Mouse (Mus musculus) R1 (cell line): ENCODE results near the gene Lef1.
A peak's percentile ranks its signal among the peaks of the same experiment; 100 is the strongest.

Experiments
- DNase-seq: peaks from one replicate; pipeline ENCODE4 v3.0.0-alpha.2; 2018; ENCODE audit warnings: low read depth, low spot score

Lef1 gene

DNA sequence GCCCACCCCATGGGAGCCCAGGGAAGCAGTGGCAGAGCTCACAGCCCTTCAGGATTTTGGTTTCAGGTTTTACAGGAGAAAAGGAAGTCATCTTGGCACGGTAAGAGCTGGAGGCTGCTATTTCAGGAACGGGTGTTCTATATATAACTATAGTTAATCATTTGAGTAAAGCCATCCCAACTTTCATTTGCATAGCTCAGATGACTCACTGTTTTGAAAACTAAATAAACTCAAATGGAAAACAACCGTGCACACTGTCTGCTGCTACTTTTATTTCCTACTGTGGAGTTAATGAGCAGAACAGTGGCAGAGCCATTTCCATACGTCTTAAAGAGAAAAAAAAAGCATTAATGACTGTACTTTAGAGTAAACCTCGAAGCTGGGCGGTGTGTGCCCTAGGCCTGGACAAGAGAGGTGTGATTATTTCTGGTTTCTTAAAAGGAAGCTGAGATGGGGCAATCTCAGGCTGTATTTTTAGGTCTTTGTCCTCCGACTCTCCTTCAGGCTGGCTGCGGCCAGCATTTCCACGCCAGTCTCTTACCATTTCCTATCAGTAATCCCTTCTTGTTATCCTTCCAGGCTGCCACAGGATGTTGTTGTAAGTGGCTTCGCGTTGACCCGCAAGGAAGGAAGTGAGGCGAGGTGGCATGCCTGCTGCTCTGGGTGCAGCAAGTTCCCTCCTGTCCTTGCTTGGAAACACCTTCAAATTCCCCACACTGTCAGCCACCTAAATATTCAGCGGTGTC is 29.2 kb downstream of the Lef1 start:
- no peak for DNase-seq

DNA sequence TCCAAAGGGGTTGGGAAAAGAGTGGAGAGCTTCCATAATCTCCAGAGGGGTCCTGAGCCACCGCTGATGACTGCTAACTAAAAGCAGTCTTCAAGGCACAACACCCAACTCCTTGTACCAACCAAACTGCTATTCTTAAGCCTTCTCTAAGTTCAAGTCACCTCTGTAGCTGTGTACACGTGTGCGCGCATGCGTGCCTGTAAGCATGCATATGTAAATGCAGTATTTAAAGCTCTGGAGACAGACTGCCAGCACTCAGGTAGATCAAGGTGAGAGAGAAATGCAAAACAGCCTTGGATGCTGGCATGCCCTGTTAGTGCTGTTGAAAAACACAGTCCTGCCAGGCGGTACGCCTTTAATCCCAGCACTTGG is 29.8 kb downstream of the Lef1 start:
- peak; percentile 62 for DNase-seq

DNA sequence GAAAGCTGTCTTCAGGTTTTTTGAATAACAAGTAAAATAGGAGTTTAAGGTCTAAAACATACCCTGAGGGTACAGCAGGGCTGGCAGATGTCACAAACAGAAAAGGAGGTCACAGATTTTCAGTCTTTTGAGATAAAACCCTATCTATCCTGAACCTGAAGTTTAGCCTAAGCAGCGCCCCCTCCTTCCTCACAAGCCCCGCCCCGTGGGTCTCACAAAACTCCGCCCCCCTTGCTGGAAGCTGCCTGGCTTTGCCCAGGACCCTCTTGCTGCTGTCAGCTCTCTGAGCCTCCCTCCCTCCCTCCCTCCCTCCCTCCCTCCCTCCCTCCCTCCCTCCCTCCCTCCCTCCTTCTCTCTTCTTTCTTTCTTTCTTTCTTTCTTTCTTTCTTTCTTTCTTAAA is 31.3 kb downstream of the Lef1 start:
- DNase-seq, result no peak

DNA sequence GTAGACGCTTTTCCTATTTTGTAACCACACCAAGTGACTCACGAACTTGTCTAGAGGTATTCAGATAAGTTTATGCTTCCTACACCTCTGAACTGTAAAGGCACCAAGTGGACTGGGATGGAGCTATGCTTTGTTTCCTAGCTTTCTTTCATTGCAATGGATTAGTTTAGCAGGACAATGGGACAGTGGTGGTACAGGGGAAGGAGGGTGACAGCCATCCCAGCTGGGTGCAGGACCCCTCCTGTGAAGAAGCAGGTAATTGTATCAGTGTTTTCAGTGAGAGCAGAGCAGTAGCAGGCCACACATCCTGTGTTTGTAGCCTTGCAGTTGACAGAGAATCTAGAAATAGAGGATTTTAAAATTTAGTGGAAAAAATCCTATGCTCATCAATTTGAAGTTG is 34.0 kb downstream of the Lef1 start:
- peak; percentile 84 for DNase-seq

DNA sequence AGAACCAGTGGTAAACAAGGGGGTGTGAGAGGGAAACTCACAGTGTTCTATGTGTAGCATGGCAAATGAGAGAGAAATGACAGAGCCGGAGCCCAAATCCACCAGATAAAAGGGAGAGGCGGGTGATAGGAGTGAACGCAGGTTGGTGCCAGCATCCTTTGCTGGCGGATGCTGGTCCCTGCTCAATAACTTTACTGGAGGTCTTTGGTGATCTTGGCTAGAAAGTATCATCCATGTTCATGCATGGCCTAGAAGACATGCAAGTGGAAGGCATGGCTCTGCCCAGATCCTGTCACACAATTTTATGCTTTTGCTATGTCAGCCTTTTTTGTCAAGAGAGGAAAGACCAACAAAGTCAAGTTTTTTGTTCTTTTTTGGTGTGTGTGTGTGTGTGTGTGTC is 42.6 kb downstream of the Lef1 start:
- no peak for DNase-seq

DNA sequence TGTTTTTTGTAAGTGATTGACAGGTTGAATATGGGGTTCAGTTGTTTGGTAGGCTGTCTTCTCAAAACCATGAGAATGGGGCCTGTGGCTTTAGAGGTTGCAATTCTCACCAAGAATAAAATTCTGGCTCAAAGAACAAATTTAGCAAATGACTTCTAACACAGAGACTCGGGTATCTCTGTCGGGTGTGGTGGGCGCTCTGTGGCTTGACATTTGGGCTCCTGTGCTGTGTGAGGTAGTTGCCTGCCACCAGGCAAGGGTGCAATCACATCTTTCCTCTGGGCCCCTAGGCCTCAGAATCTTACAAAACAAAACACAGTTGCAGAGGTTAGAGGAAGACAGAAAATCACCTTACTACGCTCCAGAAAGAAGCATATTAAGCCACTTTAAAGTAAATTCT is 43.6 kb downstream of the Lef1 start:
- DNase-seq, result no peak

DNA sequence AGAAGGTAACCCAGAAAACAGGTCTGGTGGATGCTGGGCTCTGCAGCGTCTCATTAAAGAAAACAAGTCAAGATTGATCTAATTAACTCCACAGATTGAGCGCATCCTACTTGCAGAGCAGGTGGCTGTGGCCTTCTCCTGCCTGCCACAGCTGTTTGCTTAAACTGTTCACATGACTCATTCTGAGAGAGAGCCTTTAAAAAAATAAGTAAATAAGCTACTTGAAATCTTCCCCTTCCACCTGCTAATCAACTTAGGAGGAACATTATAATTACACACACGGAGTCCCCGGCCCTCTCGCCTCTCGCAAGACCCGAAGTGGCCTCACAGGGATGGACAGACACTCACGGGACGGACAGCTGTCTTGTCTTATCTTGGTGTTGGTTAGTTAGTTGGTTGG is 44.3 kb downstream of the Lef1 start:
- DNase-seq, result no peak

DNA sequence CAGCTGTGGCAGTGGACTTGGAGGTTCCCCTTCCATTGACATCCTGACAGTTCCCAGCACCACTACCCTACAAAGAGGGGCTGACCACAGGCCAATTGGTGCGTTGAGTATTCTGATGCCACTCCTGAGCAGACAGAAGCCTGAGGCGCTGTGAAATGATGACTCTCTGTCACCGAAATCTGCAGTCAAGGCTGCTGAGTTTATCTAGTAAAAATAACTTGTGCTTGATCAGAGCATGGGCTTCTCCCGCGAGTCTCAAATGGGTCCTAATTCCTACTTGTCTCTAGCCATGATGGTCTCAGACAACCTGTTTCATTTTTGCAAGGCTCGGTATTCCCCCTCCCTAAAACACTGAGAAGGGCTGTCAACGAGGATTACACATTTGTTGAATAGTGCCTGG is 44.8 kb downstream of the Lef1 start:
- DNase-seq, result no peak

DNA sequence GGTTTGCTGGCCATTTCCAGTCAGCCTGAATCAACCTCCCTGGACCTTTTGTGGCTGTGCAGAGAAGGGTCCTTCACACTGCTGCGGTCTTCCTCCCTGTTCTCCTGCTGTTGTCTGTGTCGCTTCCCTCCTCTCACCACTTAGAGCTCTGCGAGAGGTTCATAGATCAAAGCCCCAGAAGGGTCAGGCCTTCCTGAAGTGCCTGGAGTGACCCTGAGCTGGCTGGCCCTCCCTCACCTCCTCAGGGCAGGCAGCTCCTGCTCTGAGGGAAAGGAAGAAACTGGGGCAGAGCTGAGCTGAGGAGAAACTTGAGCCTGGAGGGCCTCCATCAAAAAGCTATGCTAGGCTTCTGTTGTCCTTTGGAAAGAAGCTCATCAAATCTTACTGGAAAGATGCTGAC is 45.4 kb downstream of the Lef1 start:
- DNase-seq, result no peak

DNA sequence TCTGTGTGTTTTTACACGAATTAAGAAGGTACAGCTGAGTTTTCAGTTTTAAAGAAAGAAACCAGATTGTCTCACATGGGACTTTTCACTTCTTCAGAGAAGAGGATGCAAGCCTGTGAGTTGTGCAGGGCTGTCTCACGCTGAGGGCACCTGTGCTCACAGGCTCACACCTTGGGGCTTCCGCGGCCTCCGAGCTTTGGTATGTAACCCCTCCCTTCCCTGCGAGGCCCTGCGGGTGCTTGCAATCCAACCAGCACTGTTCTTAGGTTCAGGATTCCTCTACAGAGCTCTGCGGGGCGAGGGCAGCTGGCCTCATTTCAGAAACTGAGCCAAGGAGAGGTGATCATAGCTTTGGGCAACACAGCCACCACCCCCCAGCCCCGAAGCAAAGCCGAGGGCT is 46.1 kb downstream of the Lef1 start:
- DNase-seq, result peak; percentile 57

DNA sequence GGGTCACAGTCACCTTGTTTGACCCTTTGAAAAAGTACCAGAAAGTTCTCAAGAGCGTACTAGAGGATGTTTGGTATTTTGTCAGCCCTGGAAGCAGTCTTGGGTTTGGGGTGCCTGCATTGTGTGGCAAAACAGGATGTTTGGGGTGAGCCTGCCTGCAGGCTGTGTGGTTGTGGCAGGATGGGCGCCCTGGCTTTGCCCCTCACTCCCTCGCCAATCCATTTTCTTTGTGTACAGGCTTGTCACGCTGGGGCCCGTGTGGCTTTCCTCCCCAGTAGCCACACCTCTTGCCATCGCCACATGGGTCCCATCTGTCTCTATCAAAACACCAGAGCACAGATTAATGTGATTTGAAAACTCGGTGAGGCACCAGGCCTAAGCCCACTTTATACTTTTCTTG is 47.2 kb downstream of the Lef1 start:
- DNase-seq, result no peak

DNA sequence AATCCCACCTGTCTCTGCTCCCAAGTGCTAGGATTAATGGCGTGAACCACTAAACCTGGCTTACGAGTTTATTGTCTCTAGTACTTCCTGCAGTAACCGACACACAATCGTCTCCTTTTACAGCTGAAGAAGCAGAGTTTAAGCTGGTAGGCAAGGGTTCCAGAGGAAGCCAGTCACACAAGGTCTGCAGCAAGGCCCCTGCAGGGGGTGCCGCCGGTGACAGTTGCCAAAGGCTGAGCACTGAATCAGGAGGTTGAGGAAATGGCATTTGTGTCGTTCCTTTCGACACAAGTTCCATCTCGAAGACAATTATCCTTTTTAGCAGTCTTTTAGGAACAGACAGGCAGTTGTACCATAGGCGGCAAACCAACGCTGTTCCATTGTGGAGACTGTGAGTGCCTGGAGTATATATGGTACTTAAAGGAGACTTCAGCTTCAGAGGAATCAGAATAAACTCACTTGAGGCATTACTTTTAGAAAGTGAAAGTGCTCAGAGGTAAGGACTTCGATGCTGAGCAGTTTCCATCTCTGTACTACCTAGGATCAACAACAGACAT is 49.0 kb downstream of the Lef1 start:
- DNase-seq, result no peak

DNA sequence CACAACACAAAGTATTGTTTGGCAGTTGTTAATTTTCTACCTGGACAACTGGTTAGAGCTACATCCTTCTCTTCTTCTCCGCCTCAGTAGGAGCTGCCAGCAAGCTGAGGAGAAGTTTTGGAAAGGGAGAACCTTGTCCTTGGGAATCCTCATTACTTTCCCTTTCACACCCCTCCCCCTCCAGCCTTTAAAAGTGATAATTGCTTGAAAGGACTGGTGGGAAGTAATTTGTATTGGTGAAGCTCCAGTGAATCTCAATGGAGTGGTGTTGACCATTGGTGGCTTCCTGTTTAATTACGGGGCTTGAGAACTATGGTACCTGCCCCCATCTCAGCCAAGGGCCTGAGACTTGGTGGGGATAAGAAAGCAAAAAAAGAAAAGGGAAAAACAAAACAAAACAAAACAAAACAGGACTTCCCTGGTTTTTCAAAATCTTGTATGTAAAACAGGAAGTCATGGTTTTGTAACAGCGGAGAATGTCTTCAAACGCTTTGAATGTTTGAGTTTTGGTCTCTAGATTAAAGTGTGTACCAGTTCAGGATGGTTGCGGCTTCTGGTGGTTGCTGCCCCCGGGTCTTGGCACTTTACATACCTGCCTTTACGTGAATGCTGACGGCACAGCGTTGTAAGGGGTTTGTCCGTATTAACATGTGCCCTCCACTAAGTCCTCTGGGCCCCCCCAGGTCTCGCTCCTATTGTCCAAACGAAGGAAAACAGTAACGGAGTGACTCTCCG is 49.8 kb downstream of the Lef1 start:
- DNase-seq, result no peak

DNA sequence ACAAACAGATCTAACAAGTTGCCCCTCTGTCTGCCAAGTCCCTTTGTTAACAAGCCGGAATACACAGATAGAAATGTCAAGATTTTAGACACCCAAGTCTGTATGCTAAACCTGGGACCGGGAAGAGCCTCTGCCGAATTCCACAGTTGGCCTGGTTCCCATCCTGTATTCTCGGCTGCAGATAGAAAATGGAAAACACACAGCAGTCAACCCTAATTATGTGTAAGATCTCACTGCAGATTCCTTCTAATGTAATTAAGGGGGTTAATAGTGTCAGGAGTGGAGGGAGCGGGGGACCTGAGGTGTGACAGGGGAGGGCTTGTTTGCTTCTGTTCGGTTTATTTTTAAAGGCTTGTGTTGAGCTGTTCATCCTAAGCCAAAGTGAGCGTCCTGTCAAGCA is 50.6 kb downstream of the Lef1 start:
- no peak for DNase-seq

DNA sequence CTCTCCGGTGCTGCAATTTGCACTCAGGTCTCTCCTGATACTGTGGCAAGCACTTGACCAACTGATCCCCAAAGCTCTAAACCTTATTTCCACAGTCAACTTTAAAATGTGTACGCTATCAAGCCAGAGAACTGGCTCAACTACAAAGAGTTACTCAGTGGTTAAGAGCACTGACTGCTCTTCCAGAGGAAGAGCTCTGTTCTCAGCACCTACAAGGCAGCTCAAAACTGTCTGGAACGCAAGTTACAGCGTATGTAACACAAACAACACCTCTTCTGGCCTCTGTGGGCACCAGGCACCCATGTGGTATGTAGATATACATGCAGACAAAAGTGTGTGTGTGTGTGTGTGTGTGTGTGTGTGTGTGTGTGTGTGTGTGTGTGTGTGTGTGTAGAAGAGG is 57.5 kb downstream of the Lef1 start:
- DNase-seq, result no peak

DNA sequence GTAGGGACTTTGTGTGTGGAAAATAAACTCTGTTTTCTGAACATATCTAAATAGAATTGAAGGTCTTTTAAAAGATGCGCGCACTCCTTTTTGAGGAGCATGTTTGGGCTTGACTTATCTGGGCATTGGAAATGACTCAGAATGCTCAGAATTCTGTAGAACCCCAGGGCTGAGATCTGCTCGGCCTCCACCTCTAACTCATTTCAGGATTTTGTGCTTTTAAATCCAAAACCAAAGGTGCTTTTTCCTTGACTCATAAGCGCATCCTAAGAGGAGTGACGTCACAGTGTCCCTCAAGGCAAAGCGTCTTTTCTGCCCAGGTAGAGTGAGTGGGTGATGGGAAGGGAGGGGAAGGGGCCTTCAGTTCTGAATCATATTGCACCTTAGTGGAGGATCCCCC is 58.9 kb downstream of the Lef1 start:
- no peak for DNase-seq

DNA sequence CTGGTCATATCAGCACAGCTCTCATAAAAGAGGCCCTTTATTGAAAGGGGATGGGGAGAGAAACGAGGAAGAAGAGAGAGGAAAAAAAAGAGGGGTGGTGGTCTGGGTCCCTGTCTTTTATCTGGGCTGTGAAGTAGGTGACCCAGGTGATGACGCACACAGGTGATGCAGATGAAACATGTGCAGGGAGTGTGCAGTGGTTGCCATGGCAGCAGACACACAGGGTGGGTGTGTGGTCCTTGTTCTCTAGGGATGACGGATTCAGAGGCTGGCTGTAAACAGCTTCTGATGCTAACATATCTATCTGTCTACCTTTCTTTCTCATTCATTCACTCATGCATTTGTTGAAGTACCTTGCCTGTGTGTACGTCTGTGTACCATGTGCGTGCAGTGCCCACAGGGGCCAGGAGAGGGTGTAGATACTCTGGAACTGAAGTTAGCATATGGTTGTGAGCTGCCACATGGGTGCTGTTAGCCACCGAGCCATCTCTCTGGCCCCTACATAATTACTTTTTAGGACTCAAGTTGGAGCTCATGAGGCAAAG is 59.9 kb downstream of the Lef1 start:
- DNase-seq, result peak; percentile 38

DNA sequence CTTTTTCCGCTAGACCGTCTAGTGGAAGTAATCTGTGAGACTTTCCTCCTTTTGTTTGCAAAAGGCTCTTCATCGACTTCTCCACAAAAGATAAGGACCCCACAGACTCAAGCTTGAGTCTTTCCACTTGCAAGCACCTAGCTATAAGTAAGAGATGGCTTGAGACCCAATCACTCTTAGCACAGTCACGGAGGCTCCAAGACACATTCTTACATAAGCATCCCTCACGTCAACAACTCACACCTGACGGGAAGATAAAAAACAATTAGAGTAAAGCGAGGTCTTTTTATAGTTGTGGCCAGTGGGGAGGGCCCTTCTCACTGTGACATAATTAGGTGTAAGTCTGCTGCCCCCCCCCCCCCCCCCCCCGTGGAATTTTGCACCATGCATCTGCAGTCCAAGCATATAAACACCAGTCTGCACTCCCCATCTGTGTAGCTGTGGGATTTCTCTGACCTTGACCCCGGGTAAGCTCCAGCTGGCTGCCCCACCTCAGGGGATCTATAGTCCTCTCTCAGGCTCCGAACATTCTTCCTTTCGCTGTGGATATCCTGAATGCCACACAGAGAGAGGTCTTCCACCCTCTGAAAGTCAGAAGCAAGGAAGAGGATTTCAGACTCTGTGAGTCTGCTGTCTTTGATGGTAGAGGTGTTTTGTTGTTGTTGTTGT is 61.2 kb downstream of the Lef1 start:
- peak; percentile 69 for DNase-seq

DNA sequence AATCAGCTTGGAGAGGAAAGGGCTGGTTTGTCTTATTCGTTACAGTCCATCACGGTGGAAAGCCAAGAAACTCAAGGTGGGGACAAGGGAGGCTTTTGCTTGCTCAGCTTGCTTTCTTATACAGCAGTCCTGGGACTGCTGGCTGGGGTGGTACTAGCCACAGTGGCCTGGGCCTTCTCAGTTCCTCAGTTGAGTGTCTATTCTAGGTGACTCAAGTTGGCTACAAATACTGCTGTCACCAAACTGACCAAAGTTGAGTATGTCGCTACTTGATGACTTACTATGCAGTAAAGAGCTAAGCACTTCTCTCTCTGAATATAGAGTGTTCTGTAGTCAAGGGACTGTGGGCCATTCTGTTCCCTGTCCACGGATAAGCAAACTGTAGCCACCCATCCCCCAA is 62.0 kb downstream of the Lef1 start:
- DNase-seq, result no peak

DNA sequence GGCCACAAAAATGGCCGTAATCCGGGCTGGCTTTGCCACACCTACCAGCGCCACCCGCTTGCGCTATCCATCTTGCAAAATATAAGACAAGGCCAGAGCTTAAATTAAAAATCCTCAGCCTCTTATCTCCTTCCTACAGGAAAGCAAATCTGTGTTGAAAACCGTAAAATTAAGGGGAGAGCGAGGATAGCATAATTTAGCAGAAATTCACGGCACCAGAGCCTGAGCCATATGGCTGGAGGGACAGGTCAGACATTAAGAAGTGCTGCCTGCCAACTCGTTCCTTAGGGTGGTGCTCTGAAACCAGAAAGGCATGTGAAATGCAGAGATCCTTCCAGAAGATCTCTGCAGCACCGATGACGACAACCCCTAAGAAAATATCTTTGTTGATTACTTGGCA is 70.7 kb downstream of the Lef1 start:
- DNase-seq, result no peak

DNA sequence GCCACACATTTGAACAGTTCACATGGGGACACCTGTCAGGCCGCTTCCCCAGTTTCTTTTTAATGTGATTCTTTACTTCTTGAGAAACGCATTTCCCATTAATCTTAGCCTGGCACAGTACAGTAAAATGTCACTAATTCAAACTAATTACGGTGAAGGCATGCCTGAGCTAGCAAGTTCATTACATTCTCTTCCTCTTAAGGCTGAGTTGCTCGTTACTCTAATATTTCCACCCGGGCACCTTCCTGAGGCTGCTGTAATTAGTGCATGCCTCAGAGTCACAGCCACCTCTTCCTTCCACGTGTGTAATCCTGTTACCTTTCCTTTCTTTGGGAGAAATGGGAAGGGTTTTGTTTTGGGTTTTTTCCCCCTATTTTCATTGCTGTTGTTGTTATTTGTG is 71.9 kb downstream of the Lef1 start:
- no peak for DNase-seq

DNA sequence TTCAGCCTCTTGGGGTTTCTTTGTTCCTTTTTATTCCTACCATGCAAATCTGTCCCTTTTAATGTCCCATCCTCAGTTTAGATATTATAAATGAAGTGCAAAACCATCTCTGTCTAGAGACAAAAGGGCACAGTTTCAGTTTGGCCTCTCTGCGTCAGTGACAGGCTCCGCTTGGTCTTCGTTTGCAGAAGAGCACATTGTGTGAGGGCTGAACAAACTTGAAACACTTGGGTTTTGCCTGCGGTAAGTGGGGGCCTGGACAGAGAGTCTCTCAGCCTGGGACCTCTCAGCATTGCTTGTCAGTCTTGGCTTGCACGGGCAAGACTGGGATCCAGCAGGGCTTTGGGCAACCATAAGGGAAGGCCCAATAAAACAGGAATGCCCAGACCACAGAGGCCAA is 75.9 kb downstream of the Lef1 start:
- DNase-seq, result no peak
